Mouse (Mus musculus): ENCODE measurements at regions not wholly inside any gene's neighbourhood (a gene's known extent, or its start where the extent isn't known, plus 50 kb on each side); places are given as distances from the start of the nearest gene placed in this dataset. TPM values are rescaled to one million over a fixed set of nuclear protein-coding genes. Genes with fewer than 3 reads are reported as not detected.

Small RNA genes in the stretch of these regions (microRNA-seq; reads per million reads assigned to microRNA genes)
- gene Gm23263 = not detected
- not detected for gene Gm25399
